Mouse (Mus musculus) liver, postnatal 0 days (tissue): Measurements from ENCODE around the gene Pde4d. TPM values are rescaled to one million over a fixed set of nuclear protein-coding genes. Genes with fewer than 3 reads are reported as not detected.

Experiments
- ATAC-seq: fragments of 200-750 bp; cut with Nextera tagmentation; 2 replicates; pipeline ENCODE4 v1.8.0; 2017; ENCODE audit warnings: mild to moderate bottlenecking, moderate library complexity
- DNase-seq: peaks from one replicate; pipeline ENCODE4 v3.0.0-alpha.2; 2016
- H3K27ac ChIP-seq: fragments of 300-500 bp; sonication (generic); 2 replicates; pipeline ENCODE4 v1.5.1; 2014; ENCODE audit warnings: antibody characterized with exemption, moderate library complexity, mild to moderate bottlenecking, low read depth
- H3K27me3 ChIP-seq: fragments of 300-500 bp; sonication (generic); 2 replicates; pipeline ENCODE4 v1.6.1; 2014; ENCODE audit warnings: low read length, control low read depth, mixed read lengths; ENCODE audit not compliant: insufficient read depth
- H3K36me3 ChIP-seq: fragments of 300-500 bp; sonication (generic); replicated peaks from 2 replicates; pipeline ENCODE4 v1.6.1; 2014; ENCODE audit warnings: mild to moderate bottlenecking, control low read depth, low read length, moderate library complexity, mixed read lengths; ENCODE audit not compliant: insufficient read depth
- H3K4me1 ChIP-seq: fragments of 300-500 bp; sonication (generic); 2 replicates; pipeline ENCODE4 v1.6.1; 2014; ENCODE audit warnings: antibody characterized with exemption, mild to moderate bottlenecking, control low read depth; ENCODE audit not compliant: insufficient read depth
- H3K4me2 ChIP-seq: fragments of 300-500 bp; sonication (generic); 2 replicates; pipeline ENCODE4 v1.6.1; 2014; ENCODE audit warnings: low read depth, mild to moderate bottlenecking, low read length, moderate library complexity, mixed read lengths
- H3K4me3 ChIP-seq: fragments of 300-500 bp; sonication (generic); 2 replicates; pipeline ENCODE4 v1.5.1; 2014; ENCODE audit warnings: low read depth, low read length
- H3K9ac ChIP-seq: fragments of 300-500 bp; sonication (generic); replicated peaks from 2 replicates; pipeline ENCODE4 v1.6.1; 2014; ENCODE audit warnings: mild to moderate bottlenecking, moderate library complexity
- H3K9me3 ChIP-seq: fragments of 300-500 bp; sonication (generic); 2 replicates; pipeline ENCODE4 v1.6.1; 2016; ENCODE audit warnings: mild to moderate bottlenecking, control low read depth, low read length, mixed read lengths
- CTCF ChIP-seq: sonication (generic); IDR thresholded peaks from 2 replicates; pipeline ENCODE4 v1.5.1; 2016; ENCODE audit warnings: antibody characterized with exemption, low read depth
- EP300 ChIP-seq: IDR thresholded peaks from 2 replicates; pipeline ENCODE4 v1.6.1; 2016; ENCODE audit warnings: antibody characterized with exemption, low read depth, mild to moderate bottlenecking
- WGBS: fragments of 180-500 bp; shearing (Covaris S2); extraction: QIAGEN DNeasy Blood & Tissue Kit; methylation state at CpG from one replicate; pipeline ENCODE4 v1.1.7; 2014; ENCODE audit not compliant: insufficient replicate concordance; 5-methylcytosine and 5-hydroxymethylcytosine counted together
- polyA plus RNA-seq: library from polyadenylated mRNA; unstranded; fragments of >200 nt; fragmentation: Nextera tagmentation; extraction: Ambion mirVana; gene quantifications from 2 replicates; pipeline ENCODE4 v1.2.1, GENCODE M21; 2015

The Pde4d gene
- polyA plus RNA-seq, 1 experiment from 2014 or later = 6.1 TPM

DNA sequence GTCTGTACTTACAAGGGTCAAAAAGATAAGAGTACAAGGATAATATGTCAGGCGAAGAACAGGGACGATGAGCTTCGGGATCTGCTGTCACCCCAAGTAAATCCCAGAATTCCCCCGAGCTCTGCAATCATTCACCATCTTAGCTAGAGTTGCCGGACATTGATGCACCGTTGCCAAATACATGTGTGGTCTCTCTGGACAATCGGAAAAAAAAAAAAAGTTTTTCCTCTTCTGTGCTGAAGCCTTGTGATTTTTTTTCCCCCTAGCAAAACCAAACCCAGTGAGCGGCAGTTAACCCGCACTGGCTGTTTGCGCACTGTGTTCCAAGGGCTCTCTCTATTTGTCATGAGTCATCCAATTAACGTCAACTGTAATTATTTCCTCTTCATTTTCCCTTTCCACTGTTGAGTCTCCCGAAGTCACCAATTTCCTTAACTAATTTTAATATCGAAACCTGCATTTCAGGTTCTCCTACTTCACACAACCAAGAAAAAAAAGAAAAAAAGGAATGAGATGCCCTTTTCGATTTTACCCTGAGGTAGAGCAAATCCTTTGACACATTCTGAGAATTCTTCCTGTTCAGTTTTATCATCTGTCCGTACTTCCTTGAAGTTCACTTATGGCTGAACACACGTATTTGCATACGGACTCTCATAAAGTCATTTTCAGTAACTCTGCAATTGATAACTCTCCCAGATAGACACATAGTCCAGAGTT, 780.0 kb downstream of the Pde4d start:
- ATAC-seq (peak; percentile 5; the same call in 1 of the 2 replicates), DNase-seq (no peak)
- Histone ChIP-seq H3K4me2 (peak overlapping the region; percentile 75), H3K9me3 (no peaks in the 10 kb centered on the region), H3K9ac (peak overlapping the region; percentile 53; the same call in 1 of the 2 replicates), H3K4me3 (peak overlapping the region; percentile 44), H3K4me1 (peaks cover 22% of the 10 kb centered on the region), H3K36me3 (no peaks in the 10 kb centered on the region), H3K27ac (peak overlapping the region; percentile 34; the same call in 1 of the 2 replicates), H3K27me3 (no peaks in the 10 kb centered on the region)
- no peak for TF ChIP-seq EP300
- WGBS = 19% methylated on average over 17 of the region's 17 CpGs

DNA sequence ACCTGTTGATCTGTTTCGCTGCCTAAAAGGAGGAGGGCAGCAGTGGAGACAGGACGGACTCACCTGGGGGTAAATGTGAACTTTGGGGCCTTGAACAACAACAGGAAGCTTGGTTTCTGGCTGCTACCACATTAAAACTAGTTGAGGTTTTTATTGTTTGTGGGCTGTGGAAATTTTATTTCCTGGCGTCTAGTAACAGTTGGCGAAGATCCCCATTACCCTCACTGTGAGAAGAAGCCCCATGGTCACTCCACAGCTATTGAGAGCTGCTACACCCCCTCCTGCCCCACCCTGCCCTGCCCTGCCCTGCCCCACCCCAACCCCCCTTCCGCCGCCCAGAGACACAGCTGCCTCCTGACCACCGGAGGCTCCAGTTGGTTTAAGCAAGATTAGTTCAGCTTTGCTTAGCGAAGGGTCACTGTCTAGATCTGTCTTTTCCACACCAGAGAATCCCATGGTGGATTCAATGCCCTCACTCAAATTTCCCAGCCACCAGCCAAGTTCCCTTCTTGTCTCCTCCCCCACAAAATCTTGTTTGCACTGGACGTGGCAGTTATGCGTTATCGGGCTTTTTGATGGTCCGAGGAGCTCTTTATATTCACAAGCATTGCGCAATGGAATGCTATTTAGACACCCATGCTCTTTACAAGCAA, 780.7 kb downstream of the Pde4d start:
- H3K4me2 ChIP-seq = peak overlapping the region; percentile 75
- TF ChIP-seq EP300 = no peak
- TF ChIP-seq CTCF = no peak
- peaks cover 22% of the 10 kb centered on the region for H3K4me1 ChIP-seq
- peak; percentile 21 for DNase-seq
- H3K9me3 ChIP-seq = no peaks in the 10 kb centered on the region
- no peaks in the 10 kb centered on the region for H3K27me3 ChIP-seq
- H3K36me3 ChIP-seq = no peaks in the 10 kb centered on the region
- H3K9ac ChIP-seq = peak overlapping the region; percentile 53; the same call in 1 of the 2 replicates
- H3K4me3 ChIP-seq = peak overlapping the region; percentile 44
- peak; percentile 41; the same call in 1 of the 2 replicates for ATAC-seq
- WGBS = 17% methylated on average over 13 of the region's 13 CpGs
- peak overlapping the region; percentile 34; the same call in 1 of the 2 replicates for H3K27ac ChIP-seq

DNA sequence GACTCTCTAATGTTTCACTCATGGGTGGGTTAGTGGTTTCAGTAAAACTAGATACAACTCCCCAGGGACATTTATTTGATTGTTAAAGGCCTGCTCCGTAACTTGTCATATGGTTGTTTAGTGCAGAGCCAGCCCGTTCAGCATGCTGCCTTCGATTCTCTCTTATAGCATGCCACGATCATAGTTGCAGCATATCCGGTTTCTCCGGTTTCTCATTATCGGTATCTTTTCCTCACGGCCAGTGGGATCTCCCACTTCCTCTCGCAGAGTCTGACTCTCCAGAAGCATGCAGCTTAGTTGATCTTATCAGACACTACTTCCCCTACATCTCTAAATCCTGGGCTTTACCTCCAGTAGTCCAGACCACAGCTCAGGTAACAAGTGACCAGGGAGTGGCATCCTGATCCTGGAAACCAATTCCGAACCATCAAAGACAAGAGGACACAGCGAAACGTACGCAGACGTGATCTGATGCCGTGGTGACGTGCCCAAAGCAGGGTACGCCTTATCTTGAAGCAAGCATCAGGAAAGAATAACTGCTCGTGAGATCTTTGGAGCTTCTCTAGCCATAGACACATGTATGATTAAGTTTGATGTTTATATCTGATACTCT, 782.2 kb downstream of the Pde4d start:
- WGBS = 27% methylated on average over 18 of the region's 18 CpGs
- Histone ChIP-seq H3K4me3 (no peak overlapping the region), H3K9me3 (no peaks in the 10 kb centered on the region), H3K27ac (no peak overlapping the region), H3K4me2 (peak overlapping the region; percentile 38), H3K4me1 (peaks cover 25% of the 10 kb centered on the region), H3K36me3 (no peaks in the 10 kb centered on the region), H3K9ac (no peak overlapping the region), H3K27me3 (no peaks in the 10 kb centered on the region)
- no peak for DNase-seq
- TF ChIP-seq CTCF (no peak), EP300 (no peak)
- no peak for ATAC-seq

DNA sequence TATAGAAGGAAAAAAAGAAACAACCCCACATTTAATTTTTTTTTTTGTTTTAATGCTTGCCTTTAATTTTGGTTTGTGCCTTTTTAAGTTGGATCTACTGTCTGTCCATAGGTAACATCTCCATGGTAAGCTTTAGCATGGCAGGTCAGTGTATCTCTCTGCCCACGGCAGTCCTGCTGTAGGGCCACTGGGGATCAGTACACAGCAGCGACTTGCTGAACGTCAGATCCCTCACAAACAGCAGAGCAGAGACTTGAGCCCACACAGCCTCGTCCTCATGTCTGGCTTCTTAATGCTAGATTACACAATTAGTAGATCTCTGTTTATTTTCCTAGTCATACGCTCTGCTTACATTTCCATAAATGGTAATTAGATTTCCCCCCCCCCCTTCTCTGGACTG, 782.8 kb downstream of the Pde4d start:
- no peak for DNase-seq
- H3K27me3 ChIP-seq = no peaks in the 10 kb centered on the region
- H3K9me3 ChIP-seq = no peaks in the 10 kb centered on the region
- H3K4me3 ChIP-seq = no peak overlapping the region
- H3K27ac ChIP-seq = no peak overlapping the region
- peaks cover 25% of the 10 kb centered on the region for H3K4me1 ChIP-seq
- no peaks in the 10 kb centered on the region for H3K36me3 ChIP-seq
- ATAC-seq = no peak
- 45% methylated on average over 5 of the region's 5 CpGs for WGBS
- H3K4me2 ChIP-seq = peak overlapping the region; percentile 38; the same call in 1 of the 2 replicates
- no peak overlapping the region for H3K9ac ChIP-seq
- TF ChIP-seq CTCF (no peak), EP300 (no peak)

DNA sequence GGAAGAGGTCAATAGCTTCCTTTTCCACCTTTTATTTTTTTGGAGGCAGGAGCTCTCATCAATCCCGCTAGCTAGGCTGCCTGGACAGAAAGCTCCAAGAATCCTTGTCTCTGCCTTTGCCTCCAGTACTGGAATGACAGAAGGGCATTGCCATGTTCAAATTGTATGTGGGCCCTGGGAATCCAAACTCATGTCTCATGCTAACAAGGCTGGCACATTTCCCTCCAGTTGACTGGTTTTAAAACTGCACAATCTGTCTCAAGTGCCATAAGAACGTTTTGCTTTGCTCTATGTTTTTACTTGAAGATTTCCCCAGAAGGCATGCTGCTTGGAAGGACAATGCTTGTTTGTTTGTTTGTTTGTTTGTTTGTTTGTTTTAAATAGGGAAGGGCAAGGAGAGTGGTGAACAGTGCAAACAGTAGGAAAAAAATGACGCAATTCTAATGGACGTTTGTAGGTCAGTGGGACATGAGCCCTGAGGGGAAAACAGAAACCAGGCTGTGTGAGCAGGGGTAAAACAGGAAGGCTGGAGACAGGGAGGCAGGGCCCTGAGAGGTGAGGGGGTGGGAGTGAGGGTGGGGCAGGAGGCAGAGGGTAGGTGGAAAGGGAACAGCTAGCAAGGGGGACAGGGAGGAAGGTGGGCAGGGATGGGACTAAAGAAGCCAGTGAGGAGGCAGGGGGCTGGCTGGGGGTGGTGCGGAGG, 784.3 kb downstream of the Pde4d start:
- H3K4me1 ChIP-seq = peaks cover 25% of the 10 kb centered on the region
- no peak for TF ChIP-seq CTCF
- no peak for TF ChIP-seq EP300
- no peak overlapping the region for H3K27ac ChIP-seq
- DNase-seq (no peak), ATAC-seq (no peak; the same call in 1 of the 2 replicates)
- no peak overlapping the region for H3K4me3 ChIP-seq
- H3K27me3 ChIP-seq = no peaks in the 10 kb centered on the region
- no peaks in the 10 kb centered on the region for H3K9me3 ChIP-seq
- no peaks in the 10 kb centered on the region for H3K36me3 ChIP-seq
- no peak overlapping the region for H3K4me2 ChIP-seq
- no peak overlapping the region for H3K9ac ChIP-seq
- 40% methylated on average over 5 of the region's 5 CpGs for WGBS
